Mouse (Mus musculus) lung, postnatal 10 days (tissue): ENCODE data around the gene Ube2c.

ENCODE experiments used
- DNase-seq: peaks from one replicate; pipeline ENCODE4 v3.0.0; 2021

Gene Ube2c

GRCm38 (mm10) chr2:164823969-164824368 lies 54.3 kb downstream of the Ube2c start:
- DNase-seq: no peak

GRCm38 (mm10) chr2:164825521-164825920 lies 55.8 kb downstream of the Ube2c start:
- no peak for DNase-seq

- no peak for DNase-seq
These were observed 57.6 kb downstream of the Ube2c start for GRCm38 (mm10) chr2:164827146-164827850.
